Mouse (Mus musculus): ENCODE measurements around the gene Tulp3.
"Not testable (repeated sequence)": the region's sequence is repeated elsewhere in the genome, so short reads cannot be mapped to it uniquely, and the experiment has no call there.

The Tulp3 gene

DNA sequence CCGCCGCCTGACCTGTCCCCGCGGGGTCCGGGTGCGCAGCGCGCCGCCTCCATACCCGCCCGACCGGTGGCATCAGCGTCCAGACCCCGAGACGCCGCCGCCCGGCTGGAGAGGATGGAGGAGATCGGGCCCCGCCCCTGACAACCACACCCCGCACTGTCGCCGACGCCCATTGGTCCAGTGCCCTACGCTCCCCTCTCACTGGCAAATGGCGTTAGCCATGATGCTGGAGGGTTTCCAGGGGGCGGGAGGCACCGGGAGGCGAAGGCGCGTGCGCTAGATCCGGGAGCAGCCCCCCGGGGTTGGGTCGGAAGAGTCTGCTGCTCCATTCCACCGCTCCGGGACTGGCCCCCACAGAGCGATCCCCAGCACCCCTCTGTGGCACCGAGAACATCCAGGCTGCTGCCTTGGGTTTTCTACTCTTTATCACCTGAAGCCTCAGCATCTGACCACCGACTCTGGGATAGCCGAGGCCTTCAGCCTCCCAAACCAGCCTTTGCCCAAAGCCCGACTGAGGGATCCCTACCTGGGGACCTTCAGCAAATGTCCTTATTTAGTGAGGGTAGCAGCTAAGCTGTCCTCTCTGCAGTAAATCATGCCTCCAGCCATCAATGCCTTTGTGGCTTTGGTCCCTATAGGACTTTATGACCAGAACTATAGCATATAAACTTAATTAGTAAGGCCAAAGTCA is at the start of gene Tulp3:
Gene Tulp3, minus strand, starts transcription at position 126 of the 691 bp plus-strand sequence.
- DNase-seq (ENCODE audit: low read depth), result peak; percentile 84

DNA sequence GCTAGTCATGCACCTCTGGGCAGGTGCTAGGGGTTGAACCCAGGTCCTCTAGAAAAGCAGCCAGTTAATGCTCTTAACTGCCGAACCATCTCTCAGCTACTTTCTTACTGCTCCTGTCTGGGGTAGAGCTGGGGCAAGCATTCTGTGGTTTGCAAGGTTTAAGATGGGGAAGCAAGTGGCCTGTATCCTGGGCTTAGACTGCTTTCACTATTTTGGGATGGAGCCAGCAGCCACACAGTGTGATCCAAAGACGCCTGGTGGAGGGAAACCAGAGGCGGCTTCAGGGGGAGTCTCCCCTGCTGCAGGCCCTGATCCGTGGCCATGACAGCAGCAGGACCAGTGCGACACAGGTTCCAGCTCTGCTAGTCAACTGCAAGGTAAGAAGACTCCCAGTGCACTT is 49.1 kb upstream of the Tulp3 start:
- no peak for DNase-seq (ENCODE audit: low read depth)

DNA sequence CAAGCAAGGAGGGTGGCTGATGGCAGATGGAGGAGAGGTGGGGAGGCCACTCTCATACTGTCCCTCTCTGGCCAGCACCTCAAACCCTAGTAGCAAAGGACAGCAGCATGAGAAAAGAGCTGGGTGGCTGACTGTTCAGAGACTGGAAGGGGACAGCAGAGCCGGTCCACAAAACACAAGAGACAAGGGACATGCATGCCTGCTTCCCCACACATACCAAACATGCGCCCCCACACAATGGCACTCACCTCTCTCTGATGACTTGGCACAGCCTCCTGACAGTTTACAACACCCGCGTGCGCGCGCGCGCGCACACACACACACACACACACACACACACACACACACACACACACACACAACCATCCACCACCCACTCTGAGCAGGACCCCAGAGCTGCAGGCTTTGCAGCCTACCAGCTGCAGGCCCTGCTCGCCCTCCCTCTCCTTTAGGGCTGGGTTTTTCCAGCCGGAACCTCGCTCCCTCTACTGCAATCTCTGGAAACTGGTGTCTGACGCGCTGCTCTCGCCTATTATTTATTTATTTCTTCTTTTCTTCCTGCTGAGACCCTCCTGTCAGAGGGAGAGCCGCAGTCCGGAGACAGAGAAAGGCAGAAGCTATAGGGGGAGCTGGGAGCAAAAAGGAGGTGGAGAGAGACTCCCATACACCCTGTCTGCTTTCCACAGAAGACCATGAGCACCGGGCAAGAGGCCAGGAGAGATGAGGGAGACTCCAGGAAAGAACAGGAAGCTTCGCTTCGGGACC is 44.0 kb upstream of the Tulp3 start:
- DNase-seq (ENCODE audit: low read depth), result no peak

DNA sequence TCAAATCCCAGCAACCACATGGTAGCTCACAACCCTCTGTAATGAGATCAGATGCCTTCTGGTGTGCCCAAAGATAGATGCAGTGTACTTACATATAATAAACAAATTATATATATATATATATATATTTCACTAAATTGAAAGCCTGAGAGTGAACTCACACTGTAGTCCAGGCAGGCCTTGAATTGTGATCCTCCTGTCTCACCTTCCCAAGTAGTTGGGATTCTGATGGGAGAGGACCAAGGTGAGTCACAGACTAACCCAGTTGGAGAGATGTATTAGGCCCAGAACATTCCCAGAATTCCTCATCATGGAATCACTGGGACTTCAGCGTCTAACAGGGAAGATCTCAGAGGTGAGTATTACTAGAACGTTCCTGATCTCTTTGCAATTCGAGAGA is 43.3 kb upstream of the Tulp3 start, which contains the start of gene Nrip2:
Gene Nrip2, plus strand, starts transcription at position 301 of the 400 bp plus-strand sequence.
- no peak for DNase-seq (ENCODE audit: low read depth)

DNA sequence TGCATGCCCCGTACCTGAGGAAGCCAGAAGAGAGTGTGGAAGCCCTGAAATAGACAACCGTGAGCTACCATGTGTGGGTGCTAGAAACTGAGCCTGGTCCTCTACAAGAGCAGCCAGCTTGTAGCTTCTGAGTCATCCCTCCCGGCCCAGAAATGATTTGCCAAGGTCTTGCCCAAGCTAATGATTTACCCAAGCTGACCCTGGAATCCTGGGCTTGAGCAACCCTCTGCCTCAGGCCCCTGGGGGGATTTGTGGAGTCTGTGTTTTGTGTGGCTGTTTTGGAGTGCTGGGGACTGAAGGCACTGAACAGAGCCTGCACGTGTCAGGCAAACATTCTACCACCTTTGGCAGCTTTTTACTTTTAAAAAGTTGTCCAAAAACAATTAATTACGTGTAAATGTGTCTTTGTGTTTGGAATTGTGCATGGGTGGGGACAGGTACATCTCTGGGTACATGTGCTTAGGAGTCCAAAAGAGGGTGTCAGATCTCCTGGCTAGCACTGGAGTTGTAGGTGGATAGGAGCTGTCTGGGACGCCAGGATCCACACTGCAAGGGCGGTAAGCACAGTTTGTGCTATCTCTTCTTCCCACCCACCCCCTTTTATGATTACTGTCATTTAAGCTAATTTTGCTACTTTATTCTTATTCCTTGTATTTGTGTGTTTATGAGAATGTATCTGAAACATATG is 42.1 kb upstream of the Tulp3 start:
- no peak for DNase-seq (ENCODE audit: low read depth)

DNA sequence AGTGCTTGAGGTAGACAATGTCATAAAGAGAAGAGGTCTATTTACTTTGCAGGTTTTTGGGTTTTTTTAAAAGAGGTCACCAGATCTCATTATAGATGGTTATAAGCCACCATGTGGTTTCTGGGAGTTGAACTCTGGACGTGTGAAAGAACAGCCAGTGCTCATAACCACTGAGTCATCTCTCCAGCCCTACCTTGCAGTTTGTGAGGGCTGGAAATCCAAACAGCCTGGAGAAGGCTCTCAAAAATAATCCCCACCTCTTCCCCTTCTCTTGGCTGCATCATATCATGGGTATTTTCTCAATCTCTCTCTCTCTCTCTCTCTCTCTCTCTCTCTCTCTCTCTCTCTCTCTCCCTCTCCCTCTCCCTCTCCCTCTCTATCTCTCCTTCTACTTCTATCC is 35.0 kb upstream of the Tulp3 start:
- DNase-seq (ENCODE audit: low read depth), result no peak

DNA sequence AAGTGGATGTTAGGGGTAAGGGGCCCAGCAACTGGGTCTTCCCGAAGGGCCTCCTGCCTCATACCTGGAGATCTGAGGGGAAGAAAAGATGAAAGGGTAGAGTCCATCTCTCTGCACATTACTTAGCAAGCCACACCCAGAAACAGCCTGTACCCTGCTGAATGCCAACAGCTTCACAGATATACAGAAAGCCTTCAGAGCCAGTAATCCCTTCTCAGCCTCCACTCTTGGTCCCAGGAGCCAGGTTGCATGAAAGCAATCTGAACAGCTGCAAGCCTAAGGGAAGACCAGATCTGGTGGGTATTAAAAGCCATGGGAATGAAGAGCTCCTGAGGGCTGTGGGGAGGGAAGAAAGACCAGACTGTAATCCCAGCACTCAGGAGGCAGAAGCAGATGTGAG is 33.5 kb upstream of the Tulp3 start:
- DNase-seq (ENCODE audit: low read depth), result no peak

DNA sequence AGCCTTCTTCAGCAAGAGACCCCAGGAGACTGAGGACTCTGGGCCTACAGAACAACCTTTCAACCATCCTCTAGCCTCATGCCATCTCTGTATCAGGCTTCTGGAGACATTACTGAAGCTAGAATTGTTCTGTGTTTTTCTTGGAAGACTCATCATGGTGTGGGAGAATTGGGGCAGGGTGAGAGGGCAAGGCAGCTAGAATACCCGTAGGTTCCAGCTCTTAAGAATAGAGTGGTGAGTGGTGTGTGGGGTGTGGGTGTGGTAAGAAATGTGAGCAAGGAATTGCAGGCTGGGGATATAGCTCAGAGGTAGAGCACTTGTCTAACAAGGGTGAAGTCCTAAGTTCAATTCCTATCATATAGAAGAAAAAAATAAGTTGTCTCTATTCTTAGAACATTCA is 29.4 kb upstream of the Tulp3 start:
- no peak for DNase-seq (ENCODE audit: low read depth)

DNA sequence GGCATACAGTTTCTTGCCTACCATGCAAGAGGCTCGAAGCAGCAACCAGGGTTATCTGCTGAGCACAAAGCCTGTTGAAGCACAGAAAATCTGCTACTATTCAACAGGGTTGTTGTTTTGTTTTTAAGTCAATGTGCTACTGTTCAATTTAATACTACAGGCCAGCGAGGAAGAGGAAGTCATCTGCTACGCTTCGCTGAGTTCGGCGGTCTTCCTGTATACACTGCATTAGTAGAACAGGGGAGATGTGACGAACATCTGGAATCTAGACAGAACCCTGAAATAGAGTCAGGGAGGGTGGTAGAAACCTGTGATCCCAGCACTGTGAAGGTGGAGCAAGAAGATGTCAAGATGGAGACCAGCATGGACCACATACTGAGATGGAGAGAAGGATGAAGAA is 28.1 kb upstream of the Tulp3 start:
- DNase-seq (ENCODE audit: low read depth), result no peak

DNA sequence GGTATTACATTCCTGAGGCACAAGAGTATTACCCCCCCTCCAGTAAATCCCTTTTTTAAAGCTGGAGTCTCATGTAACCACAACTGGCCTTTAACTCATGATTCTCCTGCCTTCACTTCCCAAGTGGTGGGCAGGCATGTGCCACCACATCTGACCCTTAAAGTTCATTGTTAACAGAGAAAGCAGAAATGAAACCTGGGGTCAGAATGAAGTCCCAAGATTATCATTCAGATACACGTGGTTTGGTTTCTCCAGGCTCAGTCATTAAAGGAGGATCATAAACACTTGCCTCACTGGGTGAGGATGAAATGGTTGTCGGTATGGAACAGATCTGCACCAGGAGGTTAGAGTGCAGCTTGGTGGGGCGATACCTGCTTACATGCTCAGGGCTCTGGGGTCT is 25.6 kb upstream of the Tulp3 start:
- DNase-seq (ENCODE audit: low read depth), result no peak

DNA sequence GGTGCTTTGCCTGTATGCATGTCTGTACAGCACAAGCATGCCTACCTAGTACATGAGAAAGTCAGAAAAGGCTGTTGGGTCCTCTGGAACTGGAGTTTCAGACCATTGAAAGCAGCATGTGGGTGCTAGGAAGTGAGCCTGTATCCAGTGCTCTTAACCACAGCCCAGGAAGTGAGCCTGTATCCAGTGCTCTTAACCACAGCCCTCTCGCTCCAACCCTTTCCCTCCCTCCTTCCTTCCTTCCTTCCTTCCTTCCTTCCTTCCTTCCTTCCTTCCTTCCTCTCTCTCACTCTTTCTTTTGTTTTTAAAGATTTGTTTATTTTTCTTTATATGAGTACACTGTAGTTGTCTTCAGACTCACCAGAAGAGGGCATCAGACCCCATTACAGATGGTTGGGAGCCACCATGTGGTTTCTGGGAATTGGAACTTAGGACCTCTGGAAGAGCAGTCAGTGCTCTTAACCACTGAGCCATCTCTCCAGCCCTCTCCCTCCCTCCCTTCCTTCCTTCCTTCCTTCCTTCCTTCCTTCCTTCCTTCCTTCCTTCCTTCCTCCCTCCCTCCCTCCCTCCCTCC is 25.0 kb upstream of the Tulp3 start:
- DNase-seq (ENCODE audit: low read depth), result not testable (repeated sequence)

DNA sequence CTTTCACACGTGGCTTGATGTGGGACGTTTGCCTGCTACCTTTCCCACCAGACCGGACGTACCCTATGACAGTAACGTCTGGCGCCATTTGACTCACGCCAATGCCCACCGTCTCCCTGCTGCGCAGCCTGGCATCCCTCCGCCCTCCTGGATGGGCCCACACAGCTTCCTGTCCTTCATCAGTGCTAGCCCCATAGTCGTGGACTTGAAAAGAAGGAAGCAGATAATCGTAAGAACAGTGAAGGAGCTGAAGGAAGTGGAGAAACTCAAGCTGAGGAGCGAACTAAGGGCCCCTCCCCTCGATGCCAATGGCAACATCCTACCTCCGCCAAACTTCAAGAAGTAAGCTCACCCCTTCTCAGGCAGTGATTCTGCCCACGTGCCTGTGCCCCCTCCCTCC is 24.0 kb upstream of the Tulp3 start:
- DNase-seq (ENCODE audit: low read depth), result no peak

DNA sequence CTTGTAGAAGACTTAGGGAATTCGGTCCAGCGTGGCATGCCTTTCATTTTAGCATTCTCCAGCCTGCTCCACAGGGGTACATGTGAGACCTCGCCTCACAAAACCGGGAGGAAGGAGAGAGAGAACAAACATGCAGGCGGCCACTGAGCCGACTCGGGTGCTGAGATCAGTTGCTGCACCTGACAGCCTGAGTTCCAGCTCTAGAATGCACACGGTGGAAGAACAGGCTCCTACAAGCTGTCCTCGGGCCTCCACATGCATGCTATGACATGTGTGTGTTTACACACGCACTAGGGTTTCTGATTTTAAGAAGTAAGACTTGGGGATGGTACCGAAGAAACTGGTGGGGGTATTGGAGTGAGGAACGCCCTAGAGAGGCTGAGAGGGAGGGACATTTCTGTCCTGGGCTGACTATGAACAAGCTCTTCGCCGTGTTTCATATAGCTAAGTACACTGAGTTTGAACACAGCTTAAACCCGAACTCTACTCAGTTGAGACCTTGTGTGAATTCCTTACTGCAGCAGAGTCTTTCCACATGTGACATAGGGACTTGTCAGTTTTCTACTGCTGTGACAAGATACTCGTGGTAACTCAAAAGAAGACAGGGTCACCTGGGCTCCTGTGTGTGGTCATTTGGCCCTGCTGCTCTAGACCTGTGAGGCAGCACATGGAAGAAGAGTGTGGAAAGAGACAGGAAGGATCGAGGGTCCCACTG is 20.9 kb upstream of the Tulp3 start:
- no peak for DNase-seq (ENCODE audit: low read depth)

DNA sequence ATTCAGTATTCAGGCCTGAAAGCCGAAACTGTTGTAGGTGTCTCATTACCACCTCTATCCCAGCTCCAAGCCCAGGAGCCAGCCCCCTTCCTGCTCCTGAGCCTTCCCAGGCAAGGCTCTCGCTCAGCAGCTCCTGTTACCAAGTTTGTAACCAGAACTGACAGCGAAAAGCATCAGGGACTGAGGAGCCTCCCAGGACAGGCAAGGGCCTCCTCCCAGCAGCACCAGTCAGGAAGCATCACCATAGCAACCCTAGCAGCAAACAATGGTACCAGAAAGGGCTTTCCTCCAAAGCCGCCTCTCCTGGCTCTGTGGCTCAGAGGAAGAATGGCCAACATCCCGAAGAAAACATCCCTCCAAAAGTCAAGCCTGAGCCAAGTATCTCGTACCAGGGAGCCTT is 19.5 kb upstream of the Tulp3 start, which contains the start of the genes Tex52 and Gm44596:
Gene Tex52, plus strand, starts transcription at position 265 of the 400 bp plus-strand sequence.
Gene Gm44596, plus strand, starts transcription at position 312 of the 400 bp plus-strand sequence.
- DNase-seq (ENCODE audit: low read depth), result no peak

DNA sequence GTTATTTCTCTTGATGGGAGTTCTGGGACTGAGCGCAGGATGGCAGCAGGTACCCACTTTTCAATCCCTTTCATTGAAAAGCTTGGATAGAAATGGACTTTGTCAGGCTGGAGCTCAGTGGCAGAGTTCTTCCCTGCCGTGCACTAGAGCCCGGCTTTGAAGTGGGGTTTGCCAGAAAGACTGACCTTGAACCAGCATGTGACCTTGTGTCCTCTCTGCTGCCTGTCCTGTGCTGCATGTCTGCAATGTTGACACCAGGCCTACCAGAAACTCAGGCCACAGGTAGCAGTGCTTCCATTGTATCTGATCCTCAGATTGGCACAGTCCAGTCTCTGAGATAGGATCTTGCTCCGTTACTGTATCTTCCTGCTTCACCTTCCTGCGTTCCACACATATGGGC is 14.4 kb upstream of the Tulp3 start:
- DNase-seq (ENCODE audit: low read depth), result no peak

DNA sequence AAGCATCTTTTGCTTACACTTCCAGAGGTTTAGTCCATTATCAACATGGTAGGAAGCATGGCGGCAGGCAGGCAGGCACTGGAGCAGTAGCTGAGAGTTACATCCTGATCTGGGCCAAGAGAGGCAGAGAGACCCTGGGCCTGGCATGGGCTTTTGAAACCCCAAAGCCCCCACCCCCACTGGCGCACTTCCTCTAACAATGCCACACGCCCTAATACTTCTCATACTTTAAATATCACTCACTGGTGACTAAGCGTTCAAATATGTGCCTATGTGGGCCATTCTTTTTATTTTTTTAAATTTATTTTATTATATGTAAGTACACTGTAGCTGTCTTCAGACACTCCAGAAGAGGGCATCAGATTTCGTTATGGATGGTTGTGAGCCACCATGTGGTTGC is 10.8 kb upstream of the Tulp3 start:
- no peak for DNase-seq (ENCODE audit: low read depth)

DNA sequence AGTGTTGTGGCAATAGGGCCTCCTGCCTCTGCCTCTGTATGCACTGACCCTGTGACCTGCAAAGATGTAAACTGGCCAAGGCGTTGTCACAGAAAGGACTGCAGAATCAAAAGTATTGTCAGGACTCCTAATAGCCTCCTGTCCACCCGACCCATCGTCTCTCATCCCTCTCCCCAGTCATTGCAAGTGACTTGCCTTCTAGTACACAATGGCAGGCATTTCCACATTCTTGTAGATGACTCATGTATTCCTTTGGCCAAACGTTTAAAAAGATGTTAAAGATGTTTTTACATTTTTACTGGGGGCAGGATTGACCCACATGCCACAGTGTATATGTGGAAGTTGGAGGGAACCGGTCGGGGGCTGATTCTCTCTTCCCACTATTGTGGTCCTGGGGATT is 9.1 kb upstream of the Tulp3 start:
- no peak for DNase-seq (ENCODE audit: low read depth)

DNA sequence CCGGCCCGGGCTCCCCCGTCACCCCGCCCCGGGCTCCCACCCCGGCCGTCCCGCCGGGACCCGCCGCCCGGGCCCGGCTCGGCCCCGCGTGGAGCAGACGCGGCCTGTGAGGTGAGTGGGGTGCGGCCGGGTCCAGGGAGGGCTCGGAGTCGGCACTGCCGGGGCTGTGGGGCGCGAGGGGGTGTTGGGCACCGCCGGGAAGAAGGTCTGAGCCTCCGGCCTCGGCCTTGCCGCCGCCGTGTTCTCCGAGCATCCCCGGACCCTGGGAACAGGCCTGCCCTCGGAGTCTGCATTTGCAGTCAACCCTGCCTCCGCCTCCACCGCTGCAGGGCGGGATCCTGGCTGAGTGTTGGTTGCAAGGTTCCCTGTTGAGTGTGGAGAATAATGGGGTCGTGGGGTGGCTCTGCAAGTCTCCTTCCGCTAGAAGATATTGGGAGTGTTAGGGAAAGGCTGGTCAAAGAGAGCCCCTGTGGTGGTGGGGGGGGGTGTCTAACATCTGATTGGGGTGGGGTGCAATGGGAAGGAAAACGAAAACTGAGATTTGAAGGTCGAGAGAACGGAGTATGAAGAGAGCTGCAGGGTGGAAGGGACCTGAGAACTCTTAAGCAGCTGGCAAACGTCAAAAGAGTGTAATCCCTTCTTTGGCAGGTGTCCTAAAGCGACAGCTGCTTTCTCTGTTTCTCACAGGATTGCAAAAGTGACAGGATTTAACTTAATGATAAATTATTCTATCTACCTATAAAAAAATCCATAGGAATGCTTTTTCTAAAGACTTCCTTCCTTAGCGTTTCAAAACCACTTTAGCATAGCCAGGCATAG is 7.6 kb upstream of the Tulp3 start:
- no peak for DNase-seq (ENCODE audit: low read depth)

DNA sequence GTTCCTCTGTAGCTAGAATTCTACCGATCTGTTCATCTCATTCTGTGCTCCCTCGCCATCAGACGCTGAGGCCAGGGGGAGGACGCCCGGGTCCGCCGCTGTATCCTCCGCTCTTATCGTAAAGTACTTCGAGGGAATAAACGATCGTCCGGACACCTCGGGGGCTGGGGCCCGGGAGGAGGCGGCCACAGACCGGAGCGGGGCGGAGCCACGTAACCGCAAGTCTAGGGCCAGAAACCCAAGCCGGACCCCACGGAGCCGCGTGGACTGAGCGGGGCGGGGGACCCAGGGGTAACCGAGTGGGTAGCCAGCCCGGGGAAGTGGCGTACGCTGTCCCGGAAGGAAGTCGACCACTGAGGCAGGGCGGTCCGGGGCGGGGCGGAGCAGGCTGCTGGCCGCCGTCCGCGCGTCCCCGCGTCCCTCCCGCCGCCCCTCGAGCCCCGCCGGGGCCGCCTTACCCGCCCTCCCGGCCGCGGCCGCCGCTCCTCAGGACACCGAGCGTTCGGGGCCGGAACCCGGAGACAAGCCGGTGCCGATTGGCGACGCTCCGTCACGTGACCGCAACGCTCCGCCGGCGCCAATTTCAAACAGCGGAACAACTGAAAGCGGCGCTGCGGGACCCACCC is 6.8 kb upstream of the Tulp3 start, which contains the start of the genes Rhno1 and Foxm1:
Gene Rhno1, minus strand, starts transcription at position 531 of the 626 bp plus-strand sequence.
Gene Foxm1, plus strand, starts transcription at position 587 of the 626 bp plus-strand sequence.
- DNase-seq (ENCODE audit: low read depth), result no peak

DNA sequence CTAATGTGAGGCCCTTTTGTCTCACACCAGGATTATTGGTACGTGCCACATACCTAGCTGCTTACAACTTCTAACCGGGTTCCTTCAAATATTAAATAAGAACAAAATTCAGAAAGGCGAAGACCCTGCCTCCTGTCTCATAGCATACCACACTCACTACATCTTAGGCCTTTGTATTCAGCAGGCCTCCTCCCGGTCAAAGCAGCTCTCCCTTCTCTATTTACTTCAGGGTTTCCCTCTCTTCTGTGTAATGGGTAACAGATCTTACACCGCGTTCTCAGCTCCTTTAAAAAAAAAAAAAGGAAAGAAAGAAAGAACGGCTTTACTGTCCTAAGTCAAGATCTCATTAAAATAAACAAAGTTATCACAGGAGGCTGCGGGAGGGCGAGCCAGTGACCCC is 6.2 kb upstream of the Tulp3 start:
- no peak for DNase-seq (ENCODE audit: low read depth)

Data from fibroblast of lung, adult 2 months (primary cell).